Mouse (Mus musculus) G1E-ER4 (cell line): ENCODE results near the gene Krt75. TPM values are rescaled to one million over a fixed set of nuclear protein-coding genes. Genes with fewer than 3 reads are reported as not detected.

Source experiments
- GATA1 ChIP-seq: IDR thresholded peaks from one replicate; pipeline ENCODE4 v1.8.0; 2012; ENCODE audit warnings: low read length, inconsistent platforms
- polyA plus RNA-seq: library from polyadenylated mRNA; stranded (reverse); fragments of >175 nt; gene quantifications from 2 replicates; pipeline ENCODE4 v1.2.3, GENCODE M21; 2012

Krt75 gene
- not detected in 2 replicates for polyA plus RNA-seq

DNA sequence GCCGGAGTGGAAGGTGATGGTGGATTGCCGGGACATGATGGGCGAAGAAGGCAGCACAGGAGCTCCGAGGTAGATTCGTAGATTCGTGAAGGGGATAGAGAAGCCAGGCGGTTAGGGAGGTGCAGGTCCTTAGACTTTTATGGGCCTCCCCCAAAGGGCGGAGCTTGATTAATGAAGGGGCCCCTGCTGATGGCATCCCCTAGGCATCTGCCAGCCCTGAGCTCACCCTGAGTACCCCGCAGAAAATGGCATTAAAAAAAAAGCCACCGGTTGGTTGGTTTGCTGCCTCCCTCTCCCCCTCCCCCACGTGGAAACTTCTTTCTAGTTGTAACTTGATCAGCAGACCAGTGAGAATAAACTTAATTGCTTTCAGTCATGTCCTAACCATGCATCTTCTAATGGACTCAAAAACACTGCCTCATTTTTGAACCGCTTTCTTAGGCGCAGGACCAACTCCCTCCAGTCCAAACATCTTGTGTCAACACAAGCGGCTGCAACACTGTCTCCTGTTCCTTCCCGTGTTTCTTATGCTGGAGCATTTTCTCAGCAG lies at the start of gene Krt75:
Gene Krt75, minus strand, starts transcription at position 109 of the 550 bp plus-strand sequence.
- no peak for TF ChIP-seq GATA1

DNA sequence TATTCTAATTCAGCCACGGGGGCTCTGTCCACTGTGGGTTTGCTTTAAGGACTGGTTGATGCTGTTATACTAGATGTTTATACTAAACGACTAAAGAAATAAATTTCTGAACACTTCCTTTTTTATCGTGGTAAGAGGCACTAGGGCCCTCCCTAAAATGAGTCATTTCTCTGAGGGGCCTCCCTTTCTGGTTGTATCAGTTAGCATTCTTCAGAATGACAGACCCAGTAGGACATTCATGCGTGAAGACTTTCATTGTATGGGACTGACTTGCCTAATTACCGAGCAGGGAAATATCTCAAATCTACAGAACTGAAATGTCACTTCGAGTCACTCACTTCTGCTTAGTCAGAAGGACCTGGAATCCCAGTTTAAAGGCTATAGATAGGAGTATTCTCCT lies 25.4 kb upstream of the Krt75 start:
- no peak for TF ChIP-seq GATA1

DNA sequence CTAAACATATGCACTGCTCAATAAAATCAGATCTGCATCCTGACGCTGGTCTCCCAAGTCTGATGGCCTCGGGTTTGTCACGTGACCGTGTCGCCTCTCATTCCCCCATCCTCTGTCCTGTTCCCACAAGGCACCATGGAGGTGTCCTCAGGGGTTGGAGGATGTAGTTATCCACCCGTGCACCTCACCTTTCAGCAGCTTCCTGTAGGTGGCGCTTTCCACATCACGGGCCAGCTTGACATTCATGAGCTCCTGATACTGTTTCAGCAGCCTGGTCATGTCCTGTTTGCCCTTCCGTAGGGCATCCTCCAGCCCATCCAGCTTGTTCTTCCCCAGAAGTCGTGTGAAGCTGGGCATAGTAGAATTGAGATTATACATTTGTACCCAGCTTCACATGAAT lies 14.5 kb upstream of the Krt75 start:
- no peak for TF ChIP-seq GATA1

DNA sequence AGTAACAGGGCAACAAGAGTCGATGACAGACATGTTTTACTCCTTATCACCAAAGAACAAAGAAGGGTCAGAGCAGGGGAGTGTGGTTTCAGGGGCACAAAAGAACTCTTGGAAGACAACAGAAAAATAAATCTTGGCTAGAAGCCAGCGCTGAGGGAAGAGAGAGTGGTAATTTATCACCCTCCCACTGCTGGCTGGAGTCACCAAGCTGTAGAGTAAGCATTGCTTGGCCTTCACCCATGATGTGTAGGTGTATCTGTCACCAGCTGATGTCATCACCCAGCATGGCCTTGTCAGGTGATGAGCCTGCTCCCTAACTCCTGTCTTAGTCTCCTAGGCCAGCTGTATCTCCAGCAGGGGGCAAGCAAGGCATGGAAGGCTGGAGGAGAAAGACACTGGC lies 10.8 kb upstream of the Krt75 start:
- no peak for TF ChIP-seq GATA1

DNA sequence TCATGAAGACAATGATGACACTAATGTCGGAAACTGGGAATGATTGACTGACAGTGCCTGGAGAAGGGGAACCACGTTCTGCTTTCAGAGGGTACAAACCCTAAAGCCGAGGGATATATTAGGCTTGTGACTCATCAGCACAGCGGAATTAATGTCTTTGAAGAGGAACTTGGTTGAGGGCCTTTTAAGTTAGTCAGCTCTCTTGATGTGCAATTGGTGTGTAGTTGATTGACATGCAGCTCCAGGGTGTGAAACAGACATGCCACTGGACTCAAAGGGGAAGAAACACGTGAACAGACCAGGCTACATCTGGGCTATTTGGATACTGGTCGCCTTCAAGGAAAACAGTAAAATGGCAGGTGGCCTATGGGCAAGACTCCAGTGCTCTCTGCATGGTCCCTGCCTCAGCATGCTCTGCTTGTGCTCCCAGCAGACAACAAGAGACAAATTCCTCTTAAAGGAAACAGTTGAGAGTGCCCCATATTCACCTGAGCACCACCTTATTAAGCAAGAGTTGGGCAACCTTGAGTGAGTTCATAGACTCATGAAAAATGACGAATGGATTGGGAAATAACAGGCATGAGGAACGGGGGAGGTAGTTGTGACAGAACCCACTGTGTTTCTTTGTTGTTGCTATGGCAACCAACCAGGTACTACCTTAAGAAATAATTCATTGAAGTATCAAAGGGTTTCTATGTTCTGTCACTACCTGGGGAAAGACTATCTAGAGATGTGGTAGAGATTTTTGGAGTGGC lies 9.7 kb upstream of the Krt75 start:
- no peak for TF ChIP-seq GATA1

DNA sequence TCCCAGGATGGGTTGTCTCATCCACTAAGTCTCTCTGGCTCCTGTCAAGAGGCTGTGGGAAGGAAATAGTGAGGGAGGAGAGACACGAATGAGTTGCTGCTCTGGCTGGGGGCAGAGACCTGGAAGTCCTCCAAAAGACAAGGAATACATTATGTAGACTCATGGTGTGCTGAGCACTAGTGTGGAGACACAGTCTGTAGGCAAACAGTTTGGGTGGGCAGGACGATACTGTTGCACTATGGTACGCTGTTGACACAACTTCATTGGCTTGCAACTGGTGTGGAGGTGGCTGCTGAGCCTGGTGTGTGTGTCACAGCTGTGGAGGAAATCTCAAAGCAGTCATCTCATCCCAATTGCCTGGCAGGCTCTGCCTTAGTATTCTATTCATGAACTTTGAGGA lies 8.0 kb upstream of the Krt75 start:
- TF ChIP-seq GATA1: no peak

DNA sequence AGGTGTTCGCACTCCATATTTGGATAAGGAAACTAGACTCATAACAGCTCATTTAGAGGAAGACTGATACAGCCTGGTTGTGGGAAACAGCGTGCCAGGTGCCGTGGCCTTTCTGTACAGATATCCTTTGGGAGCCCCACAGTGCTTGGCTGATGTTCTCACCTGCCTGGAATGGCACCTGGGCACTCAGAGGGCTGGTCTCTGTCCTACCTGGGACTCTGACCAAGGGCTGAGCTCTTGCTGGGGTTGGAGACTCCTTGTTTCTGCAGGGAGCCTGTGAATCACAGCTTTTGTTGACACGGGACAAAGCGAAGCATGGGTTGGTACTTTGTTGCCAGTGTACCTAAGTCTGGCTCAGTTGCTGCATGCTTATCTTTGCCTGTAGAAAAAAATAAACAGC lies 1.8 kb upstream of the Krt75 start:
- TF ChIP-seq GATA1: no peak

DNA sequence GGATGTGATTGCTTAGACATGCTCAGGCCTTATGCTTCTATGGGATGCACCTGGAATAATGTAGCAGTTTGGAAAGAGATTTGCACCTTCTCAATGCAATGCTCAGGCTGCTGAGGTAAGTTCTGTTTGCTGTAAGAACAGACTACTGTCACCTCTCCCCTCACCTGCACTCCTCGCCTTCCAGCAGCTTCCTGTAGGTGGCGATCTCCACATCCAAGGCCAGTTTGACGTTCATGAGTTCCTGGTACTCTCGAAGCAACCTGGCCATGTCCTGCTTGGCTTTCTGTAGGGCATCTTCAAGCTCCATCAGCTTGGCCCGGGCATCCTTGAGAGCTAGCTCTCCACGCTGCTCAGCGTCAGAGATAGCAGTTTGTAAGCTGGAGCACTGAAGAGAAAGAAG lies 5.9 kb downstream of the Krt75 start:
- TF ChIP-seq GATA1: no peak

DNA sequence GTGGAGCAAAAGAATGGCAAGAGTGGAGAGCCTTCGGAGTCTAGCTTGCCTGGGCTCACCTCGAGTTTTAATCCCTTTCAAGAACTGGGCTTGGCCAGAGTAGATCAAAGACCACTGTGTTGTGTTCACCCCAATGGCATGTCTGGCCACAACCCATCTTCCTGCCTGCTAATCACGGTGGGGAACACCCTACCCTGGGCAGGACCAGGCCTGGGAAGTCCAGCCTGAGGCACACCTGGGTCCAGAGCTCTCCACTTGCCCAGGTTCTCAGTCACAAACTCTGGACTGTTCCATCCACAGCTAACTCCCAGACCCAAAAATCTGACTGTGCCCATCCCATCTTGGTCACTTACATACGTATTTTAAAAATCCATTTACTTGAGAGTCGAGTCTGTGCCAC lies 10.9 kb downstream of the Krt75 start, which contains the start of gene Krt90:
Gene Krt90, minus strand, starts transcription at position 101 of the 400 bp plus-strand sequence.
- no peak for TF ChIP-seq GATA1

DNA sequence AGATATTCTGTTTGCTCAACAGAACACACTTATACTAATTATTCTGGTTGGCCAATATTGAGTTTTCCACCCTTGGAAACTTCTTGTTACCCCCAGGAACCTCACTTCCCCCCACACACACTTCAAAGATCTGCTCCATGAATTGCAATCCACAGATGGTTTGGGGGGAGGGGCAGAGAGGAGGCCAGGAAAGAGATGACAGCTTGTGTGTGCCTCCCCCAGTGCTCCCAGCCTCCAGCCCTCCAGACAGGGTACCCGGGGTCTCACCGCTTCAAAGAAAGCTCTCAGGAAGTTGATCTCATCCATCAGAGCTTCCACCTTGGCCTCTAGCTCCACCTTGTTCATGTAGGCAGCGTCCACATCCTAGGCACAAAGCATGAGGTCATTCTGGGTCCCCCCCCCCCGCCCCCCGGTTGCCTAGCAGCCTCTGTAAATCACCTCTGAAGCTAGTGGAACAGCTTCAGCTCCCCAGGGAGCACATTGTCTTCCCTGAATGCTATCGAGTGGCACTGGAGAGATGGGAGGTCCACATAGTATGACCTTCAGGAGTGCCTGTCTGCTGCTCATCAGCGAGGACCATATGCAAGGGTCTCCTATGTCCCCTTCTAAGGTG lies 15.6 kb downstream of the Krt75 start:
- no peak for TF ChIP-seq GATA1

DNA sequence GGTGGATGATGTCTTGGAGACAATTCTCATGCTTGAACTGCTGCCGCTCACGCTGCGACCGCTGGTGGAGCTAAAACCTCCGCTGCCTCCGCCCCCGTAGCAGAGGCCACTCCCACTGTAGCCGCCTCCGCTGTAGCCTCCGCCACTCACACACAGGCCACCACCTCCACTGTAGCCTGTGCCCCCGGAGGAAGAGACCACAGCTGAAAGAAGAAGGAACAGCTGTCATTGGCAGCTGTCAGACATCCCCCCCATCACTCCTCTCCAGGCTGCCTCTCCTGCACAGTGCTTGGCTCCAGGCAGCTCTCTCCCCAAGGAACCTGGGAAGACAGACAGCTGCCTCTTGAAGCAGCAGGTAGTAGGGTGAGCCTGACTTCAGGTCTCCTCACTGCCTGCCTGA lies 20.5 kb downstream of the Krt75 start:
- no peak for TF ChIP-seq GATA1

DNA sequence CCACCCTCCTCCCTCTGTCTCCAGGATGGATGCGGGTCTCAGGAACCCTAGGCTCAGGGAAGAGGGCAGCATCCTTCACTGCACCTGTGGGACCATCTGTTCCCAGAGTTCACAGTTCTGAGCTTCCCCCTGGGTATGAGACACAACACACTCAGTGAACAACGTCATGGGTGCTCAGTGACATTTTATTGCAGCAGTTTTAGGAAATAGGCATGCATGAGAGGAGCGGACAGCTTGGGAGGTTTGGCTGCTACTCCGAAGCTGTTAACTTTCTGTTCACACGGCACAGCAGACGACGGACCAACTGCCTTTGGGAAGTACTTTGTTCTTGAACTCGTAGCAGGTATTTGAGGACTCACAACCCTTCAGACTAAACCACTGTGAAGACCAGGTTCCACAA lies 21.5 kb downstream of the Krt75 start:
- no peak for TF ChIP-seq GATA1

DNA sequence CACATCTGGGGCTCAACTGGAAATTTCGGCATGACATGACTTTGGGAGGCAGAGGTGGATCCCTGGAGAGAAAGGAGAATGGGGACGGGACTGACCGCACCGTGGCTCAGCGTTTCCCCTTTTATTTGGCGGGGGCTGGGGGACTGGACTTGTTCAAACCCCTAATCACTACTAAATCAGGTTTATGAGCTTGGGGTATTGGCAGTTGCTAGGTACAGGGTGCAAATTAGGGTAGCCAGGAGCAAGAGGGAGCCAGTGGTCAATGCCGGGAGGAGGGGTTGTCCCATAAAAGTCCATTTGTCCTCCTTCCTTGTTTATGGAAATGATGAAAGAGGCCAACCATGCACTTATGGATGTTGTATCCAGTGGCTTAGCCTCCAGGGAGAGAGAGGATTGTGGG lies 23.1 kb downstream of the Krt75 start, which contains the start of gene Krt82:
Gene Krt82, minus strand, starts transcription at position 101 of the 400 bp plus-strand sequence.
- TF ChIP-seq GATA1: no peak

DNA sequence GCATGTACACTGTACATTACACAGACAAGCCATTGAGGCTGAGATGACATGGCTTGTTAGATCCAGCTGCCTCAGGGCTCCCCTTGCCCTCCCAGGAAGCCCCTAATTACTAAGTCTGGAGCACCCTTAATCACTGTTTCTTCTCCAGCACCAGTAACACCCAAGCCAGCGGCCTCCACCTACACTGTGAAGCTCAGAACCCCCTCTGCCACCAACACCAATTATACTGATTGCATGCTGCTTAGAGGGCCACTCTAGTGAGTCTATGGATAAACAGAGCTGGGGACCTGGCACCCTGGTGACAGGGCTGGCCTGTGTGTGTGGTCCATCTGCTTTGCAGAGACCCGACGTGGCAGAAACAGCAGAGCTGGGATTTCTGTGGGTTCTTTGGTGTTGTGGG lies 29.2 kb downstream of the Krt75 start:
- TF ChIP-seq GATA1: no peak

DNA sequence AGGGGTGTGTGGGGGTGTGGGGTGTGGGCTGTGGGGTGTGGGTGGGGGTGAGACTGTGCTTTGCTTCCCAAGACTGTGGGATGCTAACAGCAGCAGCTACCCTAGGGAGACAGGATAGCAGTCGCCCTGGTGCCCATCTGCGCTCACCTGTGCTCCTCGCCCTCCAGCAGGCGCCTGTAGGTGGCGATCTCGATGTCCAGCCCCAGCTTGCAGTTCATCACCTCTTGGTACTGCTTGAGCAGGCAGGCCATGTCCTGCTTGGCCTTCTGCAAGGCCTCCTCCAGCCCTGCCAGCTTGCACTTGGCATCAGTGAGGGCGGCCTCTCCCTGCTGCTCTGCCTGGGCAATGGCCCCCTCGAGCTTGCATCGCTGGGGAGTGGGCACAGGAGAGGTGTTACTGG lies 31.2 kb downstream of the Krt75 start:
- TF ChIP-seq GATA1: no peak

DNA sequence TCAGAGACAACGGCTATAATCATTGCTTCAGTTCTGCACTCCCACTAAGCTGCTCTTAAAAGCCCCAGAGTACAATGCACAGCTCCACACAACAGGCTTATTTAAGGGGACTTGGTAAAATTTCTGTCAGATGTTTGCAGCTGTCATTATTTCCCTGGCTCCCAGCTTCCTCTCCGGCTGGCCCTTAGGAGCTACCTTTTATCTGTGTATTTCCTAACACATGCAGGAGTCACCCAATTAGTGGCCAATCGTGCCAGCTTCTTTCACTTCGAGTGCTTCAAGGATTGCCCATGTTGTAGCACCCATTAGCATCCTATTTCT lies 35.2 kb downstream of the Krt75 start:
- no peak for TF ChIP-seq GATA1
